Mouse (Mus musculus) gastrocnemius, adult 2 months (tissue): Measurements from ENCODE around the gene Bphl. TPM values are rescaled to one million over a fixed set of nuclear protein-coding genes. Genes with fewer than 3 reads are reported as not detected.

Experiments
- DNase-seq: peaks from one replicate; pipeline ENCODE4 v3.0.0; 2022
- H3K27ac ChIP-seq: fragments of 200-600 bp; 2 replicates; pipeline ENCODE4 v1.8.1; 2022; ENCODE audit warnings: mild to moderate bottlenecking
- H3K4me3 ChIP-seq: fragments of 200-600 bp; 2 replicates; pipeline ENCODE4 v1.8.1; 2022; ENCODE audit warnings: mild to moderate bottlenecking, moderate library complexity
- CTCF ChIP-seq: fragments of 200-600 bp; IDR thresholded peaks from 2 replicates; pipeline ENCODE4 v1.8.1; 2022; ENCODE audit warnings: antibody characterized with exemption, mild to moderate bottlenecking, moderate library complexity
- intact Hi-C: fragments of 180-260 bp; cut with DNase I; formaldehyde crosslinking; loops from one replicate; pipeline ENCODE4 v1.15.1; 2025
- total RNA-seq, 2 experiments: library from RNA; stranded (reverse); gene quantifications; 2 replicates each; pipeline ENCODE4 v1.2.3; 2021

Gene Bphl
- total RNA-seq, 2 experiments from 2014 or later, result 22.4 to 25.5 TPM

- TF ChIP-seq CTCF, result no peak
- no peak overlapping the region for H3K27ac ChIP-seq
- H3K4me3 ChIP-seq, result no peak overlapping the region
- intact Hi-C loops, result no loop called here
- no peak for DNase-seq
These were observed 671 bp upstream of the Bphl start for GRCm38 (mm10) chr13:34036726-34037125.

- H3K27ac ChIP-seq, result peak overlapping the region; percentile 94
- TF ChIP-seq CTCF, result no peak
- intact Hi-C loops, result no loop called here
- peak overlapping the region; percentile 96 for H3K4me3 ChIP-seq
- DNase-seq, result no peak
These were observed 647 bp downstream of the Bphl start for GRCm38 (mm10) chr13:34038056-34038432.

GRCm38 (mm10) chr13:34038901-34039341 is 1.5 kb downstream of the Bphl start:
- intact Hi-C loops, result no loop called here
- no peak for TF ChIP-seq CTCF
- Histone ChIP-seq H3K4me3 (peak overlapping the region; percentile 11), H3K27ac (no peak overlapping the region)
- DNase-seq, result no peak

- TF ChIP-seq CTCF, result no peak
- intact Hi-C loops, result no loop called here
- no peak for DNase-seq
- Histone ChIP-seq H3K4me3 (no peak overlapping the region), H3K27ac (no peak overlapping the region)
These were observed 2.7 kb downstream of the Bphl start for GRCm38 (mm10) chr13:34040091-34040490.

GRCm38 (mm10) chr13:34043716-34044393 is 6.5 kb downstream of the Bphl start:
- no peak for DNase-seq
- no peak overlapping the region for H3K4me3 ChIP-seq
- TF ChIP-seq CTCF, result no peak
- H3K27ac ChIP-seq, result no peak overlapping the region
- intact Hi-C loops, result no loop called here

GRCm38 (mm10) chr13:34045511-34046249 is 8.3 kb downstream of the Bphl start:
- no peak for TF ChIP-seq CTCF
- intact Hi-C loops, result loop anchor here (1.0 kb wide), 1 partner anchor 109 kb away; no protein-coding TSS in a partner anchor

GRCm38 (mm10) chr13:34046421-34047012 is 9.1 kb downstream of the Bphl start:
- peak; percentile 98 for TF ChIP-seq CTCF
- H3K4me3 ChIP-seq, result no peak overlapping the region
- intact Hi-C loops, result loop anchor here (1.0 kb wide), 1 partner anchor 108 kb away; no protein-coding TSS in a partner anchor
- peak; percentile 86 for DNase-seq
- H3K27ac ChIP-seq, result no peak overlapping the region; the same call in 1 of the 2 replicates

More at GRCm38 (mm10) chr13:34045511-34046249, 8.3 kb downstream of the Bphl start:
- no peak for DNase-seq
- Histone ChIP-seq H3K27ac (no peak overlapping the region), H3K4me3 (no peak overlapping the region)

- DNase-seq, result no peak
- TF ChIP-seq CTCF, result no peak
- Histone ChIP-seq H3K27ac (no peak overlapping the region), H3K4me3 (no peak overlapping the region)
- intact Hi-C loops, result no loop called here
These were observed 10.1 kb downstream of the Bphl start for GRCm38 (mm10) chr13:34047526-34047925.

- Histone ChIP-seq H3K27ac (no peak overlapping the region), H3K4me3 (peak overlapping the region; percentile 21; the same call in 1 of the 2 replicates)
- peak; percentile 40 for DNase-seq
- no peak for TF ChIP-seq CTCF
- intact Hi-C loops, result no loop called here
These were observed 13.1 kb downstream of the Bphl start for GRCm38 (mm10) chr13:34050479-34050878.

GRCm38 (mm10) chr13:34051692-34052091 is 14.3 kb downstream of the Bphl start:
- TF ChIP-seq CTCF, result no peak
- Histone ChIP-seq H3K27ac (no peak overlapping the region), H3K4me3 (no peak overlapping the region)
- no peak for DNase-seq
- intact Hi-C loops, result no loop called here

GRCm38 (mm10) chr13:34053673-34054282 is 16.4 kb downstream of the Bphl start:
- intact Hi-C loops, result no loop called here
- Histone ChIP-seq H3K27ac (no peak overlapping the region), H3K4me3 (no peak overlapping the region)
- no peak for DNase-seq
- no peak for TF ChIP-seq CTCF

- DNase-seq, result no peak
- H3K27ac ChIP-seq, result no peak overlapping the region
- no peak overlapping the region for H3K4me3 ChIP-seq
- no peak for TF ChIP-seq CTCF
- intact Hi-C loops, result no loop called here
These were observed 17.0 kb downstream of the Bphl start for GRCm38 (mm10) chr13:34054391-34054790.

- no peak for TF ChIP-seq CTCF
- DNase-seq, result no peak
- intact Hi-C loops, result no loop called here
- no peak overlapping the region for H3K27ac ChIP-seq
- H3K4me3 ChIP-seq, result no peak overlapping the region
These were observed 17.6 kb downstream of the Bphl start for GRCm38 (mm10) chr13:34054983-34055382.
